Mouse (Mus musculus): ENCODE data around the gene Ccdc151.

The Ccdc151 gene

GRCm38 (mm10) chr9:21960558-21961208 is 41.8 kb downstream of the Ccdc151 start:
- in situ Hi-C loops (cut with MboI; ENCODE audit: unreplicated experiment in 2 of 2) = no loop called here

DNA sequence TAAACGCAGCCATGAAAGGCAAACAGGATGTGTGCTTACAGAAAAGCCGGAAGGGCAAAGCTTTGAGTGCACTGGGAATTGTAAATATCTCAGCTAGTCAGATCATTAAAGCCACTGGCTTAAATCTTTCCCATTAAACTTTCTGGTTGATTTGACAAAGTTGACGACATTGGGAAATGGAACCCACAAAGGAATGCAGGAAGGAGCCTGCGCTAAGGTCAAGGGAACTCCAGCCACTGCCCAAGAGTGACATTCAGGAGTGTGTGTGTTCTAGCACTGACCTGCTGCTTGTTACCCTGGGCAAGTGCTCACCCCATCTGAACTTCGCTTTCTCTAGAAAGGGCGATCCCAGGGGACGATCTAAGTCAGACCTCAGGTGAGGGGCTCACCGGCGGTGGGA is 42.3 kb downstream of the Ccdc151 start:
- in situ Hi-C loops (cut with MboI; ENCODE audit: unreplicated experiment in 2 of 2) = no loop called here

- in situ Hi-C loops (cut with MboI; ENCODE audit: unreplicated experiment in 2 of 2) = no loop called here
Measured at GRCm38 (mm10) chr9:21959244-21959643, 43.2 kb downstream of the Ccdc151 start.

GRCm38 (mm10) chr9:21958372-21958771 is 44.1 kb downstream of the Ccdc151 start:
- in situ Hi-C loops (cut with MboI; ENCODE audit: unreplicated experiment in 2 of 2) = no loop called here

GRCm38 (mm10) chr9:21955570-21956281 is 46.7 kb downstream of the Ccdc151 start, which contains the start of gene Swsap1:
Gene Swsap1, plus strand, starts transcription at chr9:21955755.
- in situ Hi-C loops (cut with MboI; ENCODE audit: unreplicated experiment in 2 of 2) = no loop called here

- in situ Hi-C loops (cut with MboI; ENCODE audit: unreplicated experiment in 2 of 2) = no loop called here
Measured at GRCm38 (mm10) chr9:21955225-21955569, 47.2 kb downstream of the Ccdc151 start.

DNA sequence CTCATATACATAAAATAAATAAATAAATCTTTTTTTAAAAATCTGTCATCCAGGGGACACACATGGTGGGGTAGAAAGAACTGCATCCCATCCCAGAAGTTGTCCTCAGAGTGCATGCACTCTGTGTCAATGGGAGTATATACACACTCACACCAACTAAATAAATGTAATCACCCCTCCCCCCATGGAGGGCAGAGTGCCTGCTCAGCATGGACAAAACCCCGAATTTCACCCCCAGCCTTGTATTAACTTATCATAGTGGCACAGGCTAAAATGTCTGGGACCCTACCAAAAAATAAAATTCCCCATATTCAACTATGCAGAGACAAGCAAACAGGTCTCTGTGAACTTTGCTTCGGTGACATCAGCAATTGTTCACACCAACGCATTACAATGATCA is 47.8 kb downstream of the Ccdc151 start:
- in situ Hi-C loops (cut with MboI; ENCODE audit: unreplicated experiment in 2 of 2) = no loop called here

DNA sequence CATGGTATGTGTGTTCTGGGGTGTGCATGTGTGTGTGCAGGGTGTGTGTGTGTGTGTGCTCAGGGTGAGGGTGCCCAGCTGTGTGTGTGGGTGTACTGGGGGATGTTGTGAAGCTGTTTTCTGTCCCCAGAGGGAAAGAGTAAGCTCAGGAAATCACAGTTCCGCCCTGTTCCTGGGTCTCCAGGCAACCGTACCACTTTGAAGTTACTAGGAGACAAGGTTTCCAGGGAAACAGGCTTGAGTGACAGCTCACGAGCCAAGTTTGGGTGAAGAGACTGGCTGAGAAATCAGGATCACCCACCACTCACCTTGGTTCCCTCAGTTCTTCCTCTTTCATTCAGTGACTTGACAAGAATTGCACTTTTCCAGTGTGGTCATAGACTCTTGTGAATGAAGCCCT is 48.8 kb downstream of the Ccdc151 start:
- in situ Hi-C loops (cut with MboI; ENCODE audit: unreplicated experiment in 2 of 2) = no loop called here

- in situ Hi-C loops (cut with MboI; ENCODE audit: unreplicated experiment in 2 of 2) = no loop called here
Measured at GRCm38 (mm10) chr9:21951977-21952376, 50.5 kb downstream of the Ccdc151 start.

GRCm38 (mm10) chr9:21950322-21950721 is 52.1 kb downstream of the Ccdc151 start:
- in situ Hi-C loops (cut with MboI; ENCODE audit: unreplicated experiment in 2 of 2) = no loop called here

DNA sequence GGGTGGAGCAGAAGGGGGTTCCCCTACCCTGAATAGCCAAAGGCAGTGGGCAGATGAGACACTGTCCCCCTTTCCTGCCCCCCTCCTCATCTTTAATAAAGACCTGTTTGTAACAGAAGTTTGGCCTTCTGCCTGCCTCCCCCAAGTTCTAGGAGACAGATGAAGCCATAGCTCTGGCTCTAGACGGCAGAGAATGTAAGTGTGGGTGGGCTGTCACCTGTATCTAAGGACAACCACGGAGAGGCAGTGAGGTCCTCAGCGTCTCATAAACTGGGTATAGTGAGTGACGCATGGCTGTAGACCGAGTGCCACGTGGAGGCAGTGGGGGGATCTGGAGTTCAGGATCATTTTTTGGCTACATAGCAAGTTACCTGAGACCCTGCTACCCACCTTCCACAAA is 53.6 kb downstream of the Ccdc151 start:
- in situ Hi-C loops (cut with MboI; ENCODE audit: unreplicated experiment in 2 of 2) = no loop called here

DNA sequence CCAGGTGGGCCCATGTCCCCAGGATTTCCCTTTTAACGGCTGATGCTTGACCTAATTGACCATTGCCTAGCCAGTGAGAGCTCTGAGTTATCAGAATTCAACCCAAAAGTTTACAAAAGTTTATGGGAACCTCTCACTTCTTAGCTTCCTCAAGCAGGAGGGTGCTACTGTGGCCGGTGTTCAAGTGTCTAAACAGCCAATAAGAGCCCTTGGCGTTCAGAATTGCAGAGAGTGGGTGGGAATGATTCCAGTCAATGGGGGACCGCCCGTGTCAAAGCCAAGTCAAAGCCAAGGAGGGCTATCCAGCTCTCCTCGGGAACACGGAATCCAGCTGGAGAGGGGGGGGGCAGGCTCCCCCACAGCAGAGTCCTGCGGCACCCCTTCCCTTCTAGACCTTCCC is 54.3 kb downstream of the Ccdc151 start:
- in situ Hi-C loops (cut with MboI; ENCODE audit: unreplicated experiment in 2 of 2) = no loop called here

DNA sequence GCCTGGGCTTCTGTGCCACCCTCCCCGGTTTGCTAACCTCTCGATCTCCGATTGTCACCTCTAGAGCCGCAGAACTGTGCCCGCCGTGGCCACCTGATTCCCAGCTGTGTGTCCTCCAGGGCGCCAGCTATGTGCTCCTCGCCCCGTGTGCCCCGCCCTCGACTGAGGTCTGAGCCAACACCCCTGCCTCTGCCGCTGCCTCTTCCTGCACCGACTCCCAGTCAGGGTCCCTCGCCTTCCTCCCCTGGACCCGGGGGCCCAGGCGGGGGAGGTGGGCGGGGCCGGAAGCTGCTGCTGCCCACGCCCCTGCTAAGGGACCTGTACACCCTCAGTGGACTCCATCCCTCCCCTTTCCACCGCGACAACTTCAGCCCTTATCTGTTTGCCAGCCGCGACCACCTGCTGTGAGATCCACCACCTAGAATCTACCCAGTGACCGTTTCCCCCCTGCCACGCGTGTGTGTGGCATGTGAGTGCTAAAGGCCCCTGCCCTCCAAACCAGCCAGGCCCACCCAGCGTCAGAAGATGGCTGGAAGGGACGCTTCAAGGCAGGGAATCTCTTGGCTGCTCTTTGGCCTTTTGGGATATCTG is 54.8 kb downstream of the Ccdc151 start:
- in situ Hi-C loops (cut with MboI; ENCODE audit: unreplicated experiment in 2 of 2) = no loop called here

- in situ Hi-C loops (cut with MboI; ENCODE audit: unreplicated experiment in 2 of 2) = no loop called here
Measured at GRCm38 (mm10) chr9:21944267-21944666, 58.2 kb downstream of the Ccdc151 start.

GRCm38 (mm10) chr9:21943638-21944037 is 58.8 kb downstream of the Ccdc151 start:
- in situ Hi-C loops (cut with MboI; ENCODE audit: unreplicated experiment in 2 of 2) = no loop called here

DNA sequence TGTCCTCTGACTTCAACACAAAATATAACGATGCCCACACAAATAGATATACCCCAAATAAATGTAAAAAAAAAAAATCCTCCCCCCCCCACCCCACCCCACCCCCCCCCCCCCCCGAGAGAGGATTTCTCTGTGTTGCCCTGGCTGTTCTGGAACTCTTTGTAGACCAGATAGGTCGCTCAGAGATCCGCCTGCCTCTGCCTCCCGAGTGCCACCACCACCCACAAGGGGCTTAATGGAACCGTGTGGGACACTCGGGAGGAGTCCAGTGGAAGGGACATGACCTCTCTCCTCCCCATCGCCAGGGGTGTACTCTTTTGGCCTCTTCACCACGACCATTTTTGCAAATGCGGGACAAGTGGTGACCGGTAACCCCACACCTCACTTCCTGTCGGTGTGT is 59.4 kb downstream of the Ccdc151 start:
- in situ Hi-C loops (cut with MboI; ENCODE audit: unreplicated experiment in 2 of 2) = no loop called here
